Mouse (Mus musculus): ENCODE measurements around the gene Cryzl1.

- no peak for TF ChIP-seq MYOG (IDR thresholded peaks at IDR 0.05; ENCODE audit: control insufficient read depth in 1 of 3, insufficient read depth in 1 of 3, insufficient read length in 2 of 3, low read depth in 2 of 3)
- TF ChIP-seq CEBPB (IDR thresholded peaks at IDR 0.05; ENCODE audit: insufficient read depth, poor library complexity, severe bottlenecking), result no peak
- no peak for TF ChIP-seq POLR2A (IDR thresholded peaks at IDR 0.05; ENCODE audit: insufficient read length, low read depth)
- TF ChIP-seq MAX (IDR thresholded peaks at IDR 0.05; ENCODE audit: low read depth), result no peak
- TF ChIP-seq SRF (IDR thresholded peaks at IDR 0.05; ENCODE audit: control insufficient read depth, insufficient read length, low read depth), result no peak
These were observed 26.2 kb upstream of the Cryzl1 start for GRCm38 (mm10) chr16:91754957-91755356.
